ENCODE assay signal across 15 mouse cellular contexts in the genomic region with DNA sequence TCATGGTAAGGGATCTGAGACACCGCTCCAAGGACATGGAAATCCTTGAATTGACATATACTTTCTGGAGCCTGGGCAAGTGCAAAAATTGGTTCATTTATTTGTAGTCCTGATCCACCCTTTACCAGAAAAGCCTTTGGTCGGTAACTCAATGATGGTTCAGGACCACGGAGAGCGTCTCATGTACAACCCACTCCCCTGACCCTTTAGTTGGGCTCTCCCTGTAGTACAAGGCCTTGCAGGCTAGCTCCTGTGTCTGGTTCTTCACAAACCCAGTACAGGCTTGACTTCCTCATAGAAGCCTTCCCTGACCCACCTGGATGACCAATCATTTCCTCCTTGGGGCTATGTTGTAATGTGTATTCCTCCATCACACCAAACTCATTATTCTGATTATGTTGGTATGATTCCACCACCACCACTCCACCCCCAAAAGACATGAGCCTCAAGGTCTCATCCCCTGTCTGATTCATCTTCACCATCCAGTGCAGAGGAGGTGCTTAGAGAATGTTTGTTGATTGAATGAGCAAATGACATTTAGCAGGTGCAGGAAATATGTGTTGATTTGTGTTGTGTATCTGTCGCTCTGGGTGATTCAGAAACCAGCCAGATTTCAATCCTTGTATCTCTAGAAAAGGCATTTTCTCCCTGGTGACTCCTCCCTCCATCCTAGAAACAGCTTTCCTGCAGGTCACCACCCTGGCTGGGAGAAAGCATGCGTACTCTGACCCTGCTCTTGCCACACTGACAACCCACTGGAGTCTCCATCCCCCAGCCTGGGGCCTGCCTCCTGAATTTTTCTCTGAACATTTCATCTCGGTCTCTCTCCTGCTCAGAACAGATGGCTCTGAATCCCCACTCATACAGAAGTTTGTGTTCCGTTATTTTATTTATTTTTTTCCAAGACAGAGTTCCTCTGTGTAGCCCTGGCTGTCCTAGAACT. TPM values are rescaled to one million over a fixed set of nuclear protein-coding genes. Genes with fewer than 3 reads are reported as not detected.
A peak's percentile ranks its signal among the peaks of the same experiment; 100 is the strongest.
DNase-seq lines count a peak whose midpoint lies in the region; ATAC-seq and TF ChIP-seq lines count a peak whose summit lies in the region.
"Had no signal": no experiment of that assay in that cellular context is flagged by ENCODE, and none has a peak within 500 bp of the region (broad histone marks: within the 10 kb centered on the region; RNA-seq: fewer than 3 reads in every experiment).

No protein-coding gene starts in this region.

- H3K27ac ChIP-seq in CH12.LX (ENCODE audit: insufficient read depth, low read depth) = no peak overlapping the region
- no peak overlapping the region for H3K27ac ChIP-seq in limb, embryonic 14.5 days (replicated peaks; ENCODE audit: low read depth, low read length)
- H3K27ac ChIP-seq in forebrain, postnatal 0 days (ENCODE audit: low read depth, low read length) = no peak overlapping the region
- H3K27ac ChIP-seq: limb, embryonic 15.5 days had no signal

- 0 out of 4 replicates have a peak, but pooled peaks cover 0 to 3% of the 10 kb centered on the region in 2 experiments for H3K4me1 ChIP-seq in CH12.LX (ENCODE audit: control insufficient read depth in 1 of 2, insufficient read depth in 2 of 2)
- peaks cover under 1% of the 10 kb centered on the region; the same call in 1 of the 2 replicates for H3K4me1 ChIP-seq in limb, embryonic 14.5 days (ENCODE audit: control insufficient read depth, insufficient read depth, low read length)
- H3K4me1 ChIP-seq in forebrain, postnatal 0 days (ENCODE audit: insufficient read depth) = no peaks in the 10 kb centered on the region

- peaks cover 5% of the 10 kb centered on the region for H3K9me3 ChIP-seq in CH12.LX (replicated peaks; ENCODE audit: low read length)
- H3K9me3 ChIP-seq in limb, embryonic 14.5 days (ENCODE audit: control insufficient read depth, low read length) = no peaks in the 10 kb centered on the region
- H3K9me3 ChIP-seq in forebrain, postnatal 0 days (ENCODE audit: low read length) = no peaks in the 10 kb centered on the region
- H3K9me3 ChIP-seq: G1E; limb, embryonic 15.5 days had no signal

- no peak for ATAC-seq in limb, embryonic 14.5 days (ENCODE audit: low FRiP score, low read depth)
- no peak for ATAC-seq in forebrain, postnatal 0 days

- H3K27me3 ChIP-seq in CH12.LX (replicated peaks) = peaks cover 69% of the 10 kb centered on the region
- peaks cover 8% of the 10 kb centered on the region for H3K27me3 ChIP-seq in limb, embryonic 14.5 days (ENCODE audit: control insufficient read depth, insufficient read depth, low read length)
- no peaks in the 10 kb centered on the region for H3K27me3 ChIP-seq in forebrain, postnatal 0 days (ENCODE audit: insufficient read depth, low read length)

- dilution Hi-C loops in CH12.LX (cut with MboI; ENCODE audit: extremely low pct_ligation_motif_present, extremely low pct_unique_long_range_greater_than_20kb, low sequenced_read_pairs) = no loop called here

- H3K79me2 ChIP-seq in CH12.LX (replicated peaks; ENCODE audit: control insufficient read depth, extremely low read depth, insufficient read depth, poor library complexity, severe bottlenecking) = no peaks in the 10 kb centered on the region

- no peak overlapping the region for H3K4me2 ChIP-seq in CH12.LX (ENCODE audit: insufficient read depth, low read depth, poor library complexity, severe bottlenecking)
- H3K4me2 ChIP-seq in limb, embryonic 14.5 days (replicated peaks; ENCODE audit: low read depth, low read length, severe bottlenecking) = no peak overlapping the region
- H3K4me2 ChIP-seq in forebrain, postnatal 0 days (ENCODE audit: low read depth) = no peak overlapping the region
- H3K4me2 ChIP-seq: limb, embryonic 15.5 days had no signal

- H3K36me3 ChIP-seq in CH12.LX (replicated peaks in 1 of 2; ENCODE audit: control insufficient read depth in 1 of 2, insufficient read depth in 1 of 2, low read length in 1 of 2) = no peaks in the 10 kb centered on the region
- H3K36me3 ChIP-seq in limb, embryonic 14.5 days (ENCODE audit: control insufficient read depth, insufficient read depth, low read length) = no peaks in the 10 kb centered on the region
- H3K36me3 ChIP-seq in forebrain, postnatal 0 days (ENCODE audit: insufficient read depth) = no peaks in the 10 kb centered on the region
- H3K36me3 ChIP-seq: G1E; limb, embryonic 15.5 days had no signal

- TF ChIP-seq POLR2A in CH12.LX (IDR thresholded peaks at IDR 0.05; ENCODE audit: low read depth, low read length) = no peak
- TF ChIP-seq POLR2A in limb, embryonic 14.5 days (IDR thresholded peaks at IDR 0.05; ENCODE audit: borderline replicate concordance, extremely low read depth, insufficient read depth, insufficient read length) = no peak

- no peak overlapping the region for H3K9ac ChIP-seq in CH12.LX (ENCODE audit: insufficient read depth, low read depth)
- H3K9ac ChIP-seq in limb, embryonic 14.5 days (ENCODE audit: low read depth, low read length, severe bottlenecking) = no peak overlapping the region
- H3K9ac ChIP-seq in forebrain, postnatal 0 days = no peak overlapping the region
- H3K9ac ChIP-seq: limb, embryonic 15.5 days had no signal

- 54% methylated on average over 8 of the region's 8 CpGs for WGBS in limb, embryonic 14.5 days
- 46% methylated on average over 8 of the region's 8 CpGs for WGBS in forebrain, postnatal 0 days

- TF ChIP-seq EP300 in CH12.LX (IDR thresholded peaks at IDR 0.05; ENCODE audit: low read length) = no peak

- TF ChIP-seq CTCF in CH12.LX (conservative IDR thresholded peaks at IDR 0.05 in 1 of 2, IDR thresholded peaks at IDR 0.05 in 1 of 2; ENCODE audit: low read depth in 2 of 2, low read length in 2 of 2) = no peak
- no peak for TF ChIP-seq CTCF in forebrain, postnatal 0 days (IDR thresholded peaks at IDR 0.05; ENCODE audit: low read depth)

- in situ Hi-C loops in CH12.LX (cut with MboI; ENCODE audit: low pct_ligation_motif_present, low pct_unique_long_range_greater_than_20kb, low sequenced_read_pairs) = no loop called here

- no peak overlapping the region for H3K4me3 ChIP-seq in CH12.LX (replicated peaks in 1 of 3; ENCODE audit: low read depth in 2 of 3, low read length in 2 of 3, poor library complexity in 1 of 3)
- H3K4me3 ChIP-seq in limb, embryonic 14.5 days (replicated peaks; ENCODE audit: low read length) = no peak overlapping the region
- H3K4me3 ChIP-seq in forebrain, postnatal 0 days (ENCODE audit: low read depth, low read length) = no peak overlapping the region
- H3K4me3 ChIP-seq: limb, embryonic 15.5 days had no signal

- peak; percentile 30 for DNase-seq in kidney, postnatal 14 days
- no peak for DNase-seq in kidney, adult 18-20 months
- peak; percentile 26 for DNase-seq in CH12.LX (ENCODE audit: extremely low read depth)
- DNase-seq in embryo, embryonic 10 days (ENCODE audit: low spot score) = peak; percentile 83
- peak; percentile 76 for DNase-seq in limb, embryonic 14.5 days (ENCODE audit: low spot score)
- no peak for DNase-seq in heart, adult 11 months
- no peak for DNase-seq in urinary bladder, postnatal 25 days (ENCODE audit: low spot score)
- DNase-seq in forebrain, postnatal 0 days = no peak
- DNase-seq: adrenal gland, postnatal 25 days; cerebellum, adult 9-10 months; heart, postnatal 14 days; lung, postnatal 36 days had no signal

- no peak for TF ChIP-seq RAD21 in CH12.LX (IDR thresholded peaks at IDR 0.05; ENCODE audit: low read depth, low read length)

TF ChIP-seq in CH12.LX, 34 proteins besides CTCF, POLR2A, EP300 and RAD21:
- no peak for TF ChIP-seq RCOR1 (conservative IDR thresholded peaks at IDR 0.05; ENCODE audit: low read depth, low read length)
- no peak for TF ChIP-seq MXI1 (IDR thresholded peaks at IDR 0.05; ENCODE audit: low read depth, low read length)
- TF ChIP-seq MAX (IDR thresholded peaks at IDR 0.05; ENCODE audit: low read length) = no peak
- TF ChIP-seq ZNF384 (IDR thresholded peaks at IDR 0.05; ENCODE audit: low read depth, low read length) = no peak
- TF ChIP-seq MEF2A (IDR thresholded peaks at IDR 0.05; ENCODE audit: borderline replicate concordance, low read depth, low read length) = no peak
- TF ChIP-seq SMC3 (IDR thresholded peaks at IDR 0.05; ENCODE audit: low read depth, low read length) = no peak

RNA-seq across cellular contexts. Expression of a gene that starts 4.6 kb away (rescaled TPM):
- total RNA-seq in CH12.LX (2012; rRNA removed) = 0.08 and 0.17 TPM in 2 replicates
- 0.07 TPM in 1 of 2 replicates, not detected in the other for total RNA-seq in CH12.LX (2014; rRNA removed)
- polyA plus RNA-seq in CH12.LX (2012; ENCODE audit: insufficient read length, low read depth) = 0.10 and 0.14 TPM in 2 replicates
- 15.9 and 16.6 TPM in 2 replicates for polyA plus RNA-seq in limb, embryonic 14.5 days (2012; rRNA removed)
- polyA plus RNA-seq in limb, embryonic 14.5 days (2014; fragmentation: Nextera tagmentation; extraction: Ambion mirVana) = 5.9 and 6.3 TPM in 2 replicates
- total RNA-seq in forebrain, postnatal 0 days (2014; rRNA removed) = 38.8 and 40.1 TPM in 2 replicates
- 6.5 and 6.7 TPM in 2 replicates for polyA plus RNA-seq in forebrain, postnatal 0 days (2015; fragmentation: Nextera tagmentation; extraction: Ambion mirVana)

RNA-seq across cellular contexts. Expression of a gene that starts 53.2 kb away (rescaled TPM):
- total RNA-seq in CH12.LX (2012; rRNA removed) (245 and 334 TPM in 2 replicates), CH12.LX (2014; rRNA removed) (115 and 174 TPM in 2 replicates)
- 729 and 816 TPM in 2 replicates for polyA plus RNA-seq in CH12.LX (2012; ENCODE audit: insufficient read length, low read depth)
- 103 and 110 TPM in 2 replicates for polyA plus RNA-seq in limb, embryonic 14.5 days (2012; rRNA removed)
- 123 and 127 TPM in 2 replicates for polyA plus RNA-seq in limb, embryonic 14.5 days (2014; fragmentation: Nextera tagmentation; extraction: Ambion mirVana)
- total RNA-seq in forebrain, postnatal 0 days (2014; rRNA removed) = 36.9 and 38.0 TPM in 2 replicates
- polyA plus RNA-seq in forebrain, postnatal 0 days (2015; fragmentation: Nextera tagmentation; extraction: Ambion mirVana) = 50.0 and 52.4 TPM in 2 replicates

RNA-seq across cellular contexts. Expression of a gene that starts 56.0 kb away (rescaled TPM):
- total RNA-seq in CH12.LX (2012; rRNA removed) (0.17 and 0.21 TPM in 2 replicates), CH12.LX (2014; rRNA removed) (0.85 and 1.0 TPM in 2 replicates)
- 1.6 and 1.8 TPM in 2 replicates for polyA plus RNA-seq in CH12.LX (2012; ENCODE audit: insufficient read length, low read depth)
- polyA plus RNA-seq in limb, embryonic 14.5 days (2012; rRNA removed) = 0.41 and 0.50 TPM in 2 replicates
- 0.62 and 0.68 TPM in 2 replicates for polyA plus RNA-seq in limb, embryonic 14.5 days (2014; fragmentation: Nextera tagmentation; extraction: Ambion mirVana)
- total RNA-seq in forebrain, postnatal 0 days (2014; rRNA removed) = 0.15 TPM in 1 of 2 replicates, not detected in the other
- polyA plus RNA-seq in forebrain, postnatal 0 days (2015; fragmentation: Nextera tagmentation; extraction: Ambion mirVana) = 0.06 and 0.07 TPM in 2 replicates
- polyA plus RNA-seq: G1E; stomach, embryonic 14.5 days had no signal

RNA-seq across cellular contexts. Expression of a gene that starts 59.0 kb away (rescaled TPM):
- total RNA-seq in CH12.LX (2012; rRNA removed) = 0.13 TPM in 2 replicates
- not detected in 2 replicates for total RNA-seq in CH12.LX (2014; rRNA removed)
- 0.19 TPM in 1 of 2 replicates, not detected in the other for polyA plus RNA-seq in CH12.LX (2012; ENCODE audit: insufficient read length, low read depth)
- polyA plus RNA-seq in limb, embryonic 14.5 days (2012; rRNA removed) = 4.6 and 4.9 TPM in 2 replicates
- 4.8 and 5.9 TPM in 2 replicates for polyA plus RNA-seq in limb, embryonic 14.5 days (2014; fragmentation: Nextera tagmentation; extraction: Ambion mirVana)
- not detected in 2 replicates for total RNA-seq in forebrain, postnatal 0 days (2014; rRNA removed)
- not detected in 2 replicates for polyA plus RNA-seq in forebrain, postnatal 0 days (2015; fragmentation: Nextera tagmentation; extraction: Ambion mirVana)
- polyA plus RNA-seq: G1E had no signal

Comparison
In these comparisons a context has a peak if more than half of its experiments do, and no peak if none do; other contexts are left out.
1. DNase-seq: peak in kidney, postnatal 14 days (single experiment), CH12.LX (single experiment), embryo, embryonic 10 days (single experiment) and limb, embryonic 14.5 days (single experiment); none in kidney, adult 18-20 months (single experiment), heart, adult 11 months (single experiment), urinary bladder, postnatal 25 days (single experiment) and forebrain, postnatal 0 days (single experiment).